Mouse (Mus musculus): ENCODE measurements around the gene Gclc. TPM values are rescaled to one million over a fixed set of nuclear protein-coding genes. Genes with fewer than 3 reads are reported as not detected.

The Gclc gene
- polyA plus RNA-seq, 1 experiment: 13.0 TPM

DNA sequence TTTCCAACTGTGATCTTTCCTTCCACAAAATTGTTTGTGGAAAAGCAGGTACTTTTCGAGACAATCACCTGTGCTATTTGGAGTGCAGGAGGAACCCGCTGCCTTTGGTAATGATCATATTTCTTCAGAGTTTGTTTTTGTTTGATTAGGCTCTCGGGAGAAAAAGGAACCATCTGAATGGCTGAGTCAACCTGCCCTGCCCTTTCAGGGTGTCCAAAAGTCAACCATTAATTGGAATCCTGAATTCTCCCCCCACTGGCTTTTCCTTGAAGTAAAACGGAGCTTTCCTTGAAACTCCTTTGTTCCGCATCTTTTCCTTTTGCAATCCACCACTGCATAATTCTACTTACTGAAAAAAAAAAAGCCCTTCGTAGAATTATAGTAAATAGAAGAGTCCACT lies 30.1 kb upstream of the Gclc start:
- TF ChIP-seq POLR2A (IDR thresholded peaks at IDR 0.05; ENCODE audit: low read depth, low read length): no peak
- TF ChIP-seq CTCF (IDR thresholded peaks at IDR 0.05; ENCODE audit: extremely low read depth, insufficient read length, insufficient replicate concordance, low read depth, low read length): no peak
- Histone ChIP-seq H3K4me1 (ENCODE audit: control insufficient read depth, insufficient read depth, insufficient read length, low read length) (peaks cover 9% of the 10 kb centered on the region; the same call in 1 of the 2 replicates), H3K27ac (ENCODE audit: insufficient read depth, low read depth, low read length) (peak overlapping the region; percentile 69), H3K27me3 (ENCODE audit: control insufficient read depth, insufficient read depth, low read length) (no peaks in the 10 kb centered on the region), H3K36me3 (ENCODE audit: control insufficient read depth, insufficient read depth, low read length) (no peaks in the 10 kb centered on the region), H3K4me3 (ENCODE audit: low read depth, low read length) (no peak overlapping the region)
- 27% methylated on average over 6 of the region's 6 CpGs for WGBS

DNA sequence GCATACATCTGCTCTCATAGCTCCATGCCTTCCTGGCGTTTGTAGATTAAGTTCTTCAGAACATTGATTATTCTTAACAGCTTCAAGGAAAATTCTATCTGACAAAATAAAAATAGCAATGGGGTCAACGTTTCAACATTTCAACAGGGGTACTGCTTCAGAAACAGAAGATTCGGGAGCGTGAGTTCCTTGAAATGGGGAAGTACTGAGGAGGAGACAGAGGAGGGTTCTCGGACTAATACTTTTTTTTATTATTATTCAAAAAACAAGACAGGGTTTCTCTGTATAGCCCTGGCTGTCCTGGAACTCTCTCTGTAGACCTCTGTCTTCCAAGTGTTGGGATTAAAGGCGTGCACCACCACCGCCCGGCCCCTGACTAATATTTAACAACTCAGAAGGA lies 28.9 kb upstream of the Gclc start:
- H3K36me3 ChIP-seq (ENCODE audit: control insufficient read depth, insufficient read depth, low read length): no peaks in the 10 kb centered on the region
- WGBS: 48% methylated on average over 8 of the region's 8 CpGs
- H3K27me3 ChIP-seq (ENCODE audit: control insufficient read depth, insufficient read depth, low read length): no peaks in the 10 kb centered on the region
- peaks cover 8% of the 10 kb centered on the region; the same call in 1 of the 2 replicates for H3K4me1 ChIP-seq (ENCODE audit: control insufficient read depth, insufficient read depth, insufficient read length, low read length)
- H3K27ac ChIP-seq (ENCODE audit: insufficient read depth, low read depth, low read length): no peak overlapping the region
- H3K4me3 ChIP-seq (ENCODE audit: low read depth, low read length): no peak overlapping the region
- no peak for TF ChIP-seq POLR2A (IDR thresholded peaks at IDR 0.05; ENCODE audit: low read depth, low read length)
- TF ChIP-seq CTCF (IDR thresholded peaks at IDR 0.05; ENCODE audit: extremely low read depth, insufficient read length, insufficient replicate concordance, low read depth, low read length): no peak

DNA sequence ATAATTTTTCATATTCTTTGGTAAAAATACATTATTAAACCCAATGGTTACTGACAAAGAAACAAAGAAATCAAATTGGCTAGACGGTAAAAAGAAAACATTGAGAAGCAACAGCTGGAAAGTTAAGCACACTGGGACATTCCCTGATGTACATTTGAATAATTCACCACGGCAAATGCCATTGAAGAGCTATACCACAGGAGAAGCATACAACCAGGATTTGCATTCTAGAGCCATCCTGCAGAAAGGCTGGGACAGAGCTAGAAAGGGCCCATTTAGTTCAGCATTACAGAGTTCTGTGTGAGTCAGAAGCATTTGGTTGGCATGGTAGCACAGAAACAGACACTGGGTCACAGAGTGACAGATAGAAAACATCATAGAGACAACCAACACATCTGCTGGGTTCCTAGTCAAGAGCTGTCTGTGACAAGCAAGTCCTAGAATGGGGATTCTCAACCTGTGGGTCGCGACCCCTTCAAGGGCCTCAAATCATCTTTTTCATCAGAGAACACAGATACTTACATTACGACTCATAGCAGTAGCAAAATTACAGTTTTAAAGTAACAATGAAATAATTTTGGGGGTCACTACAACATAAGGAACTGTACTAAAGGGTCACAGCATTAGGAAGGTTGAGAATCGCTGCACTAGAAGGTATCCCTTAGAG lies 28.2 kb upstream of the Gclc start:
- H3K4me1 ChIP-seq (ENCODE audit: control insufficient read depth, insufficient read depth, insufficient read length, low read length): peaks cover 8% of the 10 kb centered on the region; the same call in 1 of the 2 replicates
- H3K4me3 ChIP-seq (ENCODE audit: low read depth, low read length): no peak overlapping the region
- H3K27me3 ChIP-seq (ENCODE audit: control insufficient read depth, insufficient read depth, low read length): no peaks in the 10 kb centered on the region
- WGBS: 88% methylated on average over 6 of the region's 6 CpGs
- H3K36me3 ChIP-seq (ENCODE audit: control insufficient read depth, insufficient read depth, low read length): no peaks in the 10 kb centered on the region
- H3K27ac ChIP-seq (ENCODE audit: insufficient read depth, low read depth, low read length): no peak overlapping the region
- TF ChIP-seq POLR2A (IDR thresholded peaks at IDR 0.05; ENCODE audit: low read depth, low read length) (no peak), CTCF (IDR thresholded peaks at IDR 0.05; ENCODE audit: extremely low read depth, insufficient read length, insufficient replicate concordance, low read depth, low read length) (no peak)

DNA sequence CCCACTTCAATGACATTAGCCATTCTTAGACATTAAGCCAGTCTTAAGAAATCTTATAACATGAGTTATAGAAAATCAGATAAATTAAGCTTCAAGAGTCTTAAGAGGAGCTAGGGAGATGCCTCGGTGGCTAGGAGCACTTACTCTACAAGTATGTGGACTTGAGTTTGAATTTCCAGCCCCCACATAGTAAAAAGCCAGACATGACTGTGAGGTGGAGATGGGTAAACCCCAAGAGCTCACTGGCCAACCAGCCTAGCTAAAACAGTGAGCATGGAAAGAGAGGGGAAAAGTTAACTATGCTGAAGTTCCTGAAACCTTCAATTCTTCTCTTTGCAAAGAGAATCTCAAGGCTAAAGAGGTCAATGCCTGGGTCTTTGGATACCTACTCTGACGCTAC lies 27.3 kb upstream of the Gclc start:
- WGBS: 98% methylated on average over 2 of the region's 2 CpGs
- Histone ChIP-seq H3K27me3 (ENCODE audit: control insufficient read depth, insufficient read depth, low read length) (no peaks in the 10 kb centered on the region), H3K36me3 (ENCODE audit: control insufficient read depth, insufficient read depth, low read length) (no peaks in the 10 kb centered on the region), H3K4me1 (ENCODE audit: control insufficient read depth, insufficient read depth, insufficient read length, low read length) (peaks cover 8% of the 10 kb centered on the region; the same call in 1 of the 2 replicates), H3K27ac (ENCODE audit: insufficient read depth, low read depth, low read length) (no peak overlapping the region), H3K4me3 (ENCODE audit: low read depth, low read length) (no peak overlapping the region)
- no peak for TF ChIP-seq POLR2A (IDR thresholded peaks at IDR 0.05; ENCODE audit: low read depth, low read length)
- TF ChIP-seq CTCF (IDR thresholded peaks at IDR 0.05; ENCODE audit: extremely low read depth, insufficient read length, insufficient replicate concordance, low read depth, low read length): no peak

DNA sequence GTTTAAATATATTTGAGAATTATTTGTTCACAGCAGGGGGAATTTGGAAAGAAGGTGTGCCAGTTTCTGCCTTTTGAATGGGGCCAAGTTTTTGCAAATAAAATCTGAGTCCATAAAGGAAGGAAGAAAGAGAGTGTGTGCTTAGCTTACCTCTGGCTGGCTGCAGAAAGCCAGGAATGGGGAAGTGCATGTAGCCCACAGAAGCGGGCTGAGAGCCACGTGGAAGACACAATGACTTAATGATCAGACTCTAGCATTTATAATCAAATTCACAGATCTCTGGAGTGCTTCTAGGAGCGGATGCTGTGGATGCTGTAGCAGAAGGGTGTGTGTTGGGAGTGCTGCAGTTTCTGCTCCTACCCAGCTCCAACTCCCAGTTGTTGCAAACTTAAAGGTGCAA lies 22.3 kb upstream of the Gclc start:
- H3K4me1 ChIP-seq (ENCODE audit: control insufficient read depth, insufficient read depth, insufficient read length, low read length): 0 out of 2 replicates have a peak, but pooled peaks cover 2% of the 10 kb centered on the region
- H3K27ac ChIP-seq (ENCODE audit: insufficient read depth, low read depth, low read length): no peak overlapping the region
- no peak for TF ChIP-seq POLR2A (IDR thresholded peaks at IDR 0.05; ENCODE audit: low read depth, low read length)
- TF ChIP-seq CTCF (IDR thresholded peaks at IDR 0.05; ENCODE audit: extremely low read depth, insufficient read length, insufficient replicate concordance, low read depth, low read length): no peak
- no peaks in the 10 kb centered on the region for H3K36me3 ChIP-seq (ENCODE audit: control insufficient read depth, insufficient read depth, low read length)
- H3K4me3 ChIP-seq (ENCODE audit: low read depth, low read length): no peak overlapping the region
- WGBS: 27% methylated on average over 3 of the region's 3 CpGs
- H3K27me3 ChIP-seq (ENCODE audit: control insufficient read depth, insufficient read depth, low read length): no peaks in the 10 kb centered on the region

DNA sequence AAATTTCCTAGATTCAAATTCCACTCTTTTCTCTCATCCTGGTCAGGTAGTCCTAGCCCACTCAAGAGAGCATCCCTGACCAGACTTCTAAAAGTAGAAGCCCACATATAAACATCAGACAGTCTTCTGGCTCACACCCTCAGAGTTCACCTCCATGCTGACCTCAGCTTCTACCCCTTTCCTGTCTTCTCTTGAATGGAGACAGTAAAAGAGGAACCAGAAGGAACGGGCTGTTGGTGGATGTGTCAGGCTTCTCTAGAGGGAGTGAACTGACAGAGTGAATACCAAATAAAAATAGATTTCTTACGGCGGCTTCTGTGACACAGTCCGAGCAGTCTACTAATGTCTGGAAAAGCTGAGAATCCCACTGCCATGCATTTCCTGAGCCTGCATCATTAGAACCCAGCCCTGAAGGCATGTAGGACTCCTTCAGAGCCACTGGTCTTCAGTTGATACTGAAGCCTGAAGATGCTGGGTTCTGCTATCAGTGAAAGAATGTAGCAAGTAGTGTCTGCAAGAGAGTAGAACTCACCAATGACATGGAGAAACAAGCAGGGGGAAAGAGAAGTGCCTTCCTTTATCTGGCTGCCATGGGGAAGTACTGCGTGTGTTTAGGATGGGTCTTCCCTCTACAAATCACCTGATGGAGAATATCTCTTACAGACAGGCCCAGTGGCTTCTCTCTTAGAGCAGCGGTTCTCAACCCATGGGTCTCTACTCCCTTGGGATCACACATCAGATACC lies 16.9 kb upstream of the Gclc start:
- Histone ChIP-seq H3K4me3 (ENCODE audit: low read depth, low read length) (no peak overlapping the region), H3K36me3 (ENCODE audit: control insufficient read depth, insufficient read depth, low read length) (no peaks in the 10 kb centered on the region), H3K4me1 (ENCODE audit: control insufficient read depth, insufficient read depth, insufficient read length, low read length) (0 out of 2 replicates have a peak, but pooled peaks cover 2% of the 10 kb centered on the region), H3K27ac (ENCODE audit: insufficient read depth, low read depth, low read length) (no peak overlapping the region), H3K27me3 (ENCODE audit: control insufficient read depth, insufficient read depth, low read length) (no peaks in the 10 kb centered on the region; the same call in 1 of the 2 replicates)
- 87% methylated on average over 6 of the region's 6 CpGs for WGBS
- TF ChIP-seq CTCF (IDR thresholded peaks at IDR 0.05; ENCODE audit: extremely low read depth, insufficient read length, insufficient replicate concordance, low read depth, low read length) (no peak), POLR2A (IDR thresholded peaks at IDR 0.05; ENCODE audit: low read depth, low read length) (no peak)

DNA sequence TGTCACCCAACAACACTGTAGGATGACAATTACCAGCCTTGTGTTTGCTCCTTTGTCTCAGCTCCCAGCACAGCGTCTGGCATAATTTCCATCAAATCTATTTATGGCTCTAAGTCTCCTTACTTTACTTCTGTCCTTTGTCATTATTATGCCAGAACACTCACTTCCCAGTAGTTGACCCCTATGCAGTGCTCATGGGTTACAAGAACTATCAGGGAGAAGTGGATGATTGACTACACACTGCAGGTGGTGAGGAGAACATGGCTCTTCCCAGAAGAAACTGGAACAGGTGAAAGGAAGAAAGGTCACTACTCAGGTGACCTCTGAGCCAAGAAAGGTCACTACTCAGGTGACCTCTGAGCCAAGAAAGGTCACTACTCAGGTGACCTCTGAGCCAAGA lies 12.9 kb upstream of the Gclc start:
- WGBS: 83% methylated on average over 1 of the region's 1 CpGs
- no peak for TF ChIP-seq CTCF (IDR thresholded peaks at IDR 0.05; ENCODE audit: extremely low read depth, insufficient read length, insufficient replicate concordance, low read depth, low read length)
- TF ChIP-seq POLR2A (IDR thresholded peaks at IDR 0.05; ENCODE audit: low read depth, low read length): no peak
- H3K36me3 ChIP-seq (ENCODE audit: control insufficient read depth, insufficient read depth, low read length): no peaks in the 10 kb centered on the region
- H3K4me1 ChIP-seq (ENCODE audit: control insufficient read depth, insufficient read depth, insufficient read length, low read length): peaks cover 3% of the 10 kb centered on the region; the same call in 1 of the 2 replicates
- no peaks in the 10 kb centered on the region; the same call in 1 of the 2 replicates for H3K27me3 ChIP-seq (ENCODE audit: control insufficient read depth, insufficient read depth, low read length)
- no peak overlapping the region for H3K27ac ChIP-seq (ENCODE audit: insufficient read depth, low read depth, low read length)
- no peak overlapping the region for H3K4me3 ChIP-seq (ENCODE audit: low read depth, low read length)

Measured in small intestine, adult 2 months (tissue).